Comparison of ENCODE assay signal across 8 mouse cellular contexts in the genomic region with DNA sequence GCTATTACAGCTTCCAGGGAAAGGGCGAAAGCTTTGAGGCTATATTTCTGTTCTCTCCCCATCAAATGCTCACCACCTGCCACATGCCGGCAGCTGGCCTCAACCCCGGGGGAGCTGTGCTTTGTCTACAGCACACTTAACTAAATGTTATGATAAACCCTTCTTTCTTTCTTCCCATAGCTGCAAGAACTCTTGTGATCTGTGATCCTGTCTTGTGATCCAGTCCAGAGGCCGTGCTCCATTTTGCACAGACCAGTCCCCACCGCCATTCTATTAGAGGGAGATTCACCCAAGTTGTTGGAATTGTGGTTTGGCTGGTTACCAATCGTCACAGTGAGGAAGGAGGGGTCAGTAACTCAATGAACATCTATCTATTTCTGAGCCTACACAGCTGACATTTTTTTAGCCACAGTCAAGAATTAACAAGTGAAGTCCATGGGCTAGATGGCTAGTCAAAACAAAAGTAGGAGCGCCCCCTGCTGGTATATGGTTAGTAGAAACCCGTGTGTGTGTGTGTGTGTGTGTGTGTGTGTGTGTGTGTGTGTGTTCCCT.
DNase-seq lines count a peak whose midpoint lies in the region; ATAC-seq and TF ChIP-seq lines count a peak whose summit lies in the region.

No protein-coding gene starts in this region.

- peak; percentile 38 for TF ChIP-seq CTCF in heart, postnatal 0 days (IDR thresholded peaks at IDR 0.05; ENCODE audit: low read depth)
- TF ChIP-seq CTCF in heart, adult 2 months (IDR thresholded peaks at IDR 0.05), result no peak
- TF ChIP-seq CTCF in hindbrain, postnatal 0 days (IDR thresholded peaks at IDR 0.05; ENCODE audit: low read depth), result peak; percentile 73

- H3K4me3 ChIP-seq in heart, postnatal 0 days (ENCODE audit: low read depth, low read length), result no peak overlapping the region
- no peak overlapping the region for H3K4me3 ChIP-seq in heart, adult 2 months
- H3K4me3 ChIP-seq in embryonic facial prominence, embryonic 11.5 days (ENCODE audit: low read depth, low read length), result no peak overlapping the region
- H3K4me3 ChIP-seq in hindbrain, postnatal 0 days (ENCODE audit: low read length), result no peak overlapping the region
- H3K4me3 ChIP-seq in limb, embryonic 13.5 days, result no peak overlapping the region
- H3K4me3 ChIP-seq in neural tube, embryonic 13.5 days, result no peak overlapping the region

- WGBS in heart, postnatal 0 days, result 48% methylated on average over 8 of the region's 8 CpGs
- 54% methylated on average over 8 of the region's 8 CpGs for WGBS in heart, adult 2 months
- 27% methylated on average over 8 of the region's 8 CpGs for WGBS in embryonic facial prominence, embryonic 11.5 days
- 18% methylated on average over 8 of the region's 8 CpGs for WGBS in hindbrain, postnatal 0 days
- WGBS in limb, embryonic 13.5 days, result 22% methylated on average over 8 of the region's 8 CpGs
- WGBS in neural tube, embryonic 13.5 days, result 13% methylated on average over 8 of the region's 8 CpGs

- no peak for TF ChIP-seq POLR2A in heart, adult 2 months (IDR thresholded peaks at IDR 0.05; ENCODE audit: insufficient read depth, low read depth, low read length)

- intact Hi-C loops in heart, adult 2 months (cut with DNase I), result no loop called here

- no peak overlapping the region for H3K27ac ChIP-seq in heart, postnatal 0 days (ENCODE audit: low read depth)
- no peak overlapping the region for H3K27ac ChIP-seq in heart, adult 2 months
- no peak overlapping the region for H3K27ac ChIP-seq in embryonic facial prominence, embryonic 11.5 days (replicated peaks; ENCODE audit: low read depth, low read length)
- H3K27ac ChIP-seq in hindbrain, postnatal 0 days, result peak overlapping the region; percentile 52; the same call in 1 of the 2 replicates
- no peak overlapping the region for H3K27ac ChIP-seq in limb, embryonic 13.5 days
- H3K27ac ChIP-seq in neural tube, embryonic 13.5 days (replicated peaks), result peak overlapping the region; percentile 74

- H3K9ac ChIP-seq in heart, postnatal 0 days (replicated peaks; ENCODE audit: low read depth, low read length), result no peak overlapping the region
- no peak overlapping the region for H3K9ac ChIP-seq in heart, adult 2 months (ENCODE audit: low read depth, low read length)
- H3K9ac ChIP-seq in embryonic facial prominence, embryonic 11.5 days (replicated peaks; ENCODE audit: low read length), result no peak overlapping the region
- H3K9ac ChIP-seq in hindbrain, postnatal 0 days (replicated peaks; ENCODE audit: low read length), result no peak overlapping the region
- H3K9ac ChIP-seq in limb, embryonic 13.5 days, result no peak overlapping the region
- H3K9ac ChIP-seq in neural tube, embryonic 13.5 days, result no peak overlapping the region

- no peak for TF ChIP-seq EP300 in heart, postnatal 0 days (IDR thresholded peaks at IDR 0.05; ENCODE audit: low read depth)
- TF ChIP-seq EP300 in heart, adult 2 months (IDR thresholded peaks at IDR 0.05; ENCODE audit: insufficient read depth, low read depth, low read length), result no peak

- no peaks in the 10 kb centered on the region for H3K79me2 ChIP-seq in heart, adult 2 months (replicated peaks; ENCODE audit: control insufficient read depth, insufficient read depth, low read length)

- H3K4me2 ChIP-seq in heart, postnatal 0 days (ENCODE audit: low read depth, low read length), result no peak overlapping the region
- H3K4me2 ChIP-seq in embryonic facial prominence, embryonic 11.5 days (ENCODE audit: low read depth, low read length), result no peak overlapping the region
- no peak overlapping the region for H3K4me2 ChIP-seq in hindbrain, postnatal 0 days (ENCODE audit: low read depth, low read length)
- H3K4me2 ChIP-seq in limb, embryonic 13.5 days (replicated peaks), result no peak overlapping the region
- H3K4me2 ChIP-seq in neural tube, embryonic 13.5 days, result no peak overlapping the region

- no peaks in the 10 kb centered on the region for H3K36me3 ChIP-seq in heart, postnatal 0 days (replicated peaks; ENCODE audit: control insufficient read depth, insufficient read depth, low read length)
- no peaks in the 10 kb centered on the region for H3K36me3 ChIP-seq in heart, adult 2 months (ENCODE audit: control insufficient read depth, insufficient read depth, low read length)
- no peaks in the 10 kb centered on the region for H3K36me3 ChIP-seq in embryonic facial prominence, embryonic 11.5 days (replicated peaks; ENCODE audit: control insufficient read depth, insufficient read depth, low read depth, low read length)
- H3K36me3 ChIP-seq in hindbrain, postnatal 0 days (ENCODE audit: insufficient read depth, low read length), result no peaks in the 10 kb centered on the region
- no peaks in the 10 kb centered on the region for H3K36me3 ChIP-seq in limb, embryonic 13.5 days
- H3K36me3 ChIP-seq in neural tube, embryonic 13.5 days, result no peaks in the 10 kb centered on the region

- no peak for ATAC-seq in heart, postnatal 0 days (ENCODE audit: insufficient read depth, low read depth)
- peak; percentile 75 for ATAC-seq in embryonic facial prominence, embryonic 11.5 days (replicated peaks; ENCODE audit: insufficient number of reproducible peaks, low FRiP score, low TSS enrichment, low read depth)
- peak; percentile 75 for ATAC-seq in hindbrain, postnatal 0 days
- peak; percentile 72 for ATAC-seq in limb, embryonic 13.5 days (ENCODE audit: low FRiP score, low read depth)
- ATAC-seq in neural tube, embryonic 13.5 days (ENCODE audit: low read depth), result peak; percentile 61

- no peaks in the 10 kb centered on the region for H3K27me3 ChIP-seq in heart, postnatal 0 days (ENCODE audit: control insufficient read depth, insufficient read depth, low read length)
- no peaks in the 10 kb centered on the region for H3K27me3 ChIP-seq in heart, adult 2 months (ENCODE audit: control insufficient read depth, insufficient read depth, low read length)
- no peaks in the 10 kb centered on the region for H3K27me3 ChIP-seq in embryonic facial prominence, embryonic 11.5 days (ENCODE audit: control insufficient read depth, insufficient read depth, low read length)
- no peaks in the 10 kb centered on the region for H3K27me3 ChIP-seq in hindbrain, postnatal 0 days (ENCODE audit: insufficient read depth, low read length)
- 0 out of 2 replicates have a peak, but pooled peaks cover 3% of the 10 kb centered on the region for H3K27me3 ChIP-seq in limb, embryonic 13.5 days
- H3K27me3 ChIP-seq in neural tube, embryonic 13.5 days, result peaks cover 2% of the 10 kb centered on the region; the same call in 1 of the 2 replicates

- H3K4me1 ChIP-seq in heart, postnatal 0 days (ENCODE audit: control insufficient read depth, insufficient read depth), result no peaks in the 10 kb centered on the region
- H3K4me1 ChIP-seq in heart, adult 2 months (ENCODE audit: control insufficient read depth, insufficient read depth, low read length), result no peaks in the 10 kb centered on the region
- H3K4me1 ChIP-seq in embryonic facial prominence, embryonic 11.5 days (ENCODE audit: control insufficient read depth, insufficient read depth, low read length), result no peaks in the 10 kb centered on the region
- H3K4me1 ChIP-seq in hindbrain, postnatal 0 days (ENCODE audit: insufficient read depth, low read length), result no peaks in the 10 kb centered on the region
- H3K4me1 ChIP-seq in limb, embryonic 13.5 days, result peaks cover 11% of the 10 kb centered on the region
- peaks cover 22% of the 10 kb centered on the region for H3K4me1 ChIP-seq in neural tube, embryonic 13.5 days (replicated peaks)

- H3K9me3 ChIP-seq in heart, postnatal 0 days (replicated peaks; ENCODE audit: control insufficient read depth, low read length), result no peaks in the 10 kb centered on the region
- H3K9me3 ChIP-seq in embryonic facial prominence, embryonic 11.5 days (replicated peaks; ENCODE audit: control insufficient read depth, low read length), result no peaks in the 10 kb centered on the region
- no peaks in the 10 kb centered on the region for H3K9me3 ChIP-seq in hindbrain, postnatal 0 days (ENCODE audit: low read length)
- no peaks in the 10 kb centered on the region for H3K9me3 ChIP-seq in limb, embryonic 13.5 days
- H3K9me3 ChIP-seq in neural tube, embryonic 13.5 days, result no peaks in the 10 kb centered on the region

- DNase-seq in heart, postnatal 0 days (ENCODE audit: low spot score), result peak; percentile 14
- no peak for DNase-seq in heart, adult 2 months
- peak; percentile 39 for DNase-seq in adrenal gland, adult 2 months
- peak; percentile 85 for DNase-seq in embryonic facial prominence, embryonic 11.5 days (ENCODE audit: low spot score)
- DNase-seq in hindbrain, postnatal 0 days (ENCODE audit: low spot score), result peak; percentile 88
- DNase-seq in urinary bladder, postnatal 4 days (ENCODE audit: low spot score in 2 of 2), result no peak

Comparison
In these comparisons a context has a peak if more than half of its experiments do, and no peak if none do; other contexts are left out.
1. DNase-seq: peak in heart, postnatal 0 days (single experiment), adrenal gland, adult 2 months (single experiment), embryonic facial prominence, embryonic 11.5 days (single experiment) and hindbrain, postnatal 0 days (single experiment); none in heart, adult 2 months (0 of 2) and urinary bladder, postnatal 4 days (0 of 2).
2. H3K27ac ChIP-seq: peak in hindbrain, postnatal 0 days (single experiment) and neural tube, embryonic 13.5 days (single experiment); none in heart, postnatal 0 days (single experiment), heart, adult 2 months (single experiment), embryonic facial prominence, embryonic 11.5 days (single experiment) and limb, embryonic 13.5 days (single experiment).